Mouse (Mus musculus) monocyte, adult 5-6 weeks (primary cell): ENCODE data around the gene B230217C12Rik. TPM values are rescaled to one million over a fixed set of nuclear protein-coding genes. Genes with fewer than 3 reads are reported as not detected.
"Not testable (repeated sequence)": the region's sequence is repeated elsewhere in the genome, so short reads cannot be mapped to it uniquely, and the experiment has no call there.

ENCODE experiments used
- ATAC-seq: fragments of 153-309, 156-312 bp; replicated peaks from 2 replicates; pipeline ENCODE4 v1.8.0; 2017; ENCODE audit warnings: mild to moderate bottlenecking; ENCODE audit not compliant: low TSS enrichment, insufficient number of reproducible peaks, severe bottlenecking, poor library complexity, low FRiP score
- total RNA-seq: library from RNA; stranded (forward); fragments of 200-1000, 200-491, 200-594 nt; gene quantifications from 3 replicates; pipeline ENCODE4 v1.2.3, GENCODE M21; 2017

B230217C12Rik gene
- total RNA-seq, 1 experiment from 2014 or later: not detected

DNA sequence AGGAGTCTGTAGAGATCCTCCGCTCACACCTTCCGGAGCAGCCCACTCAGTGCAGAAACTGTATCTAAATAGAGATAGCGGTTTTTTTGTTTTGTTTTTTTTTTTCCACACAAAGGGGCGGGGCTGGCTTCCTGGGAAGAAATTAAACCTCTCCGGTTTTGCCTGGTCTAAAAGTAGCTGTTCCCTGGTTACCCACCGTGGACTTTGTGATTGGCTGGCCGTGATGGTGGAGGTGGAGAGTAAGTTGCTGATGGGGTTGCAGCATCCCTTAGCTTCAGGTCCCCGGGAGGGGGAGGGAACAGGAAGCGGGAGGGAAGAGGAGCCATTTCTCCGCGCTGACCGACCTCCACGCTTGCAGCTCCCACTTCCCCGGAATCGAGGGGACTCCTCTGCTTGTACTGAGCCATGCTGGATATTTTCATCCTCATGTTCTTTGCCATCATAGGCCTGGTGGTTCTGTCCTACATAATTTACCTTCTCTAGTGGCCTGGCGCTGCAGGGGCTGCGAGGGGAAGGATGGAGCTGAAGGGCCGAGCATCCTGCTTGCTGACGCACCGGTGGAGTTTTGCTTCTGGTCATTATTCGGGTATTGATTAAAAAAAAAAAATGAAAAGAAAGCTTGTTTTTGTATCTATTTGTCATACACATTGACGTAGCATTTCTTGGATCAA, 546 bp downstream of the B230217C12Rik start:
- ATAC-seq: peak; percentile 64

DNA sequence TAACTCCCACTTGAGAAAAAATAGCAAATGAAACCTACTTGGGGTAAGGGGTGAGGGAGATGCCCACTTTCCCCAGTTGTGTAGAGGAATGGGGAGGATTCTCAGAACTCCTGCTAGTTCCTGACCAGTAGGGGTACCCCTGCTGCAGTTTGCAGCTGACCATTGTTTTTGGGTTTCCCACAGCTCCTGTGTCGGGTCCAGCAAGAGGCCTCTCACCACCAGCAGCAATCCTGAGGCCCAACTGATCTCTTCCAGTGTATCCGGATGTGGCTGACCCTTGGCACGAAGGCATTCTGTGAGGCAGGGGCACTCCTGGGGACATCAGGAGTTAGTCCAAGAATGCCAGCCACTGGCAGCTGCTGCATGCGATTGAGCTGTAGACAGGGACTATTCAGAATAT, 1.4 kb downstream of the B230217C12Rik start:
- no peak for ATAC-seq

DNA sequence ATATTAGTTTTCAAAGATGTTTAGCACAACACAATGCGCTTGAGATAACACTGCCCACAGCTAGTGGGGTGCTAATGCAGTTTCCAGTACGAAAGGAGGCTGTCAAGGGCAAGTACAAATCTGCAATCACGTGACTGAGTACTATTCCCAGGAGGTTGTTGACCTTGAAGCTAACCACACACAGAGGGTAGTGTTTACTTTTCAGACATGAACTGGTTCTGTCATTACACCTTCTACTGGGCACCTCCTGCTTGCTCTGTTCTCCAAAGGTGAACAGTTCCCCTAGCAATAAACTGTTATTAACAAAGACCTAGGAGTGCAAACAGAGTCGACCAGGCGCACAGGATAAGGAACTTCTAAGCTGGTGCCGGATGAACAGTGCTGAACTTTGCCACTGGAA, 9.8 kb downstream of the B230217C12Rik start:
- no peak for ATAC-seq

DNA sequence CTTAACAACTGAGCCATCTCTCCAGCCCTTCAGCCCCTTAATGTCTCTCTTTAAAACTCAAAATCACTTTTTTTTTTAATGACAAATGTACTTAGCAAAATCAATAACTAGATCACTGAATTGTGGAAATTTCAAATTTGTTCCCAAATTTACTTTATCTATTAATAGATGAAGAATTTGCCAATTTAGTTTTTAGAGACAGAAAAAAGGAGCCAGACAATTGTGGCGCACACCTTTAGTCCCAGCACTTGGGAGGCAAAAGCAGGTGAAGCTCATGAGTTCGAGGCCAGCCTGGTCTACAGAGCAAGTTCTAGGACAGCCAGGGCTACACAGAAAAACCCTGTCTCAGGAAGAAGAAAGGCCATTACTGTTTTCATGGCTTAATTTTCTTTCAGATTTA, 11.0 kb downstream of the B230217C12Rik start:
- ATAC-seq: no peak

DNA sequence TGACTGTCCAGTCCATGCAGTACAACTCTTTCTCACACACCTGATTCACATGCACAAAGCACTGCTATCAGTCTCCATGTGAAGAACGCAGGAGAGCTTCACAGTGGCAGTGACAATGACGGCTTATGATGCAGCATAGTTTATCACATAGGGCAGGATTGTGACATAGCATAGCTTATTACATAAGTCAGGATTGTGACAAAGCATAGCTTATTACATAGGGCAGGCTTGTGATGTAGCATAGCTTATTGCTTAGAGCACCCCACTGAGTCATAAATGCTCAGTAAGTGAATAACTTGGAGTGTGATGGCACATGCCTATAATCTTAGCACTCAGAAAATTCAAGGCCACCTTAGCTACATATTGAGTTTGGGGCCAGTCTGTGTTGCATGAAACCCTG, 14.9 kb downstream of the B230217C12Rik start:
- ATAC-seq: no peak

DNA sequence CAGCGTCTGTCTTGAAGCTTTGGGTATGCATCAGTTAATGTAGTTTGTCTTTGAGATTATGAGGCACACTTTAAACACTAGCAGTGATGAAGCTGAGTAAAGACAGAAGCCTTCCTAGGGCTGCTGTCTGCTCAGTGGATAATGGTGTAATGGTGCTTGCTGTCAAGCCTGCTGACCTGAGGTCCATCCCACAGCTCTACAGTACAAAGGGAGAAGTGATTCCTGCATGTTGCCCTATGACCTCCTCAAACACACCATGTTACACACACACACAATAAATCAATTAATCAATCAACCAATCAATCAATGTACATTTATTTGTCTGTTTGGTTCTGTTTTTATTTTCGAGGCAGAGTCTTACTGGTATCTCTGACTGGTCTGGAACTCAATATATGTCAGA, 21.6 kb downstream of the B230217C12Rik start:
- ATAC-seq: no peak

DNA sequence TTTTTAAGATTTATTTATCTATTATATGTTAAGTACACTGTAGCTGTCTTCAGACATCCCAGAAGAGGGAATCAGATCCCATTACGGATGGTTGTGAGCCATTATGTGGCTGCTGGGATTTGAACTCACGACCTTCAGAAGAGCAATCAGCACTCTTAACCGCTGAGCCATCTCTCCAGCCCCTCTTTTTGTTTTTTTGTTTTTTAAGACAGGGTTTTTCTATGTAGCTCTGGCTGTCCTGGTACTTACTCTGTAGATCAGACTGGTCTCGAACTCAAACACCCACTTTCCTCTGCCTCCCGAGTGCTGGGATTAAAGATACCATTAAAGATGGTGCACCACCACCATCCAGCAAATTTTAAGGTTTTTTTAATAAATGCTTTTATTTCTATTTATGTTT, 24.8 kb downstream of the B230217C12Rik start:
- ATAC-seq: no peak

DNA sequence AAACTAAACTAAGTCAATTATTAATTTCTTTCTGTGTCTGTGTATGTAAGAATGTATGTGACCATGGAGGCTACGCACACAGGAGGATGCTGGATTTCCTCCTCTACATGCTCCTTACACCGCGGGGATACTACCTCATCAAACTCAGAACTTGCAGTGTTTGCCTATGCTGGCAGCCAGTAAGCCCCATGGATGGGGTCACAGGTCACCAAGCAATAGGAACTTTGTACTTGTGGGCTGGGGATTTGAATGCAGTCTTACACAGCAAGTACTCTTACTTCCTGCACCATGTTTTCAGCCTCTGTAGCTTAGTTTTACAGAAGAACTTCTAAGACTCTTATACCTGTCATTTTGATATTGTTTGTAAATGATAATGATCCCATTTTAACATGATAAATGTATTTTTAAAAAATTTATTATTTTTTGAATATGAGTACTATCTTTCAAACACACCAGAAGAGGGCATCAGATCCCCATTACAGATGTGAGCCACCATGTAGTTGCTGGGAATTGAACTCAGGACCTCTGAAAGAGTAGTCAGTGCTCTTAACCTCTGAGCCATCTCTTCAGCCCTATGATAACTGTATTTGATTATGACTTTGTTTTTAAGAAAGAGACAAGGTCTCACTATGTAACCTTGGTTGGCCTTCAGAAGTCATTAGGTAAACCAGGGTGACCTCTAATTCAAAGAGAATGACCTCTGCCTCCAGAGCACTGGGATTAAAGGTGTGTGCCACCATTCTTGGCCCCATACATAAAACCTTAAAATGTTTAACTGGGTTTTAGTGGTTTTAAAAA, 25.7 kb downstream of the B230217C12Rik start:
- no peak for ATAC-seq

DNA sequence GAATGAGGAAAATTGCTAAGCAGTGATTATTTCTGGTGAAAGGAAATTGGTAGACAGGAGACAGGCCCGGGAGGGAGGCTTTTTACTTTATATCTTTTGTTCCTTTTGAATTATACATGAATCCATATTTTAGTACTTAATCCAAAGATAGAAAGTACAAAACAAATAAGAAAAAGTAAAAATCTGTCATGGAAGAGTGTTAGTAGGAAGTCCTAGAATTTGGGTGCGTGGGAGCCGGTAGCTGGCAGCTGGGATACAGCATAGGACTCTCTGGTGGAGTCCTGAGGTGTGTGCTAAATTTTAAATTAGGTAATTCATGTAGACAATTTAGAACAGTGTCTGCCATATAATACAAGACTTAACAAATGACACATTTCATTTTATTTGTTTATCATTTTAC, 27.0 kb downstream of the B230217C12Rik start:
- ATAC-seq: no peak

DNA sequence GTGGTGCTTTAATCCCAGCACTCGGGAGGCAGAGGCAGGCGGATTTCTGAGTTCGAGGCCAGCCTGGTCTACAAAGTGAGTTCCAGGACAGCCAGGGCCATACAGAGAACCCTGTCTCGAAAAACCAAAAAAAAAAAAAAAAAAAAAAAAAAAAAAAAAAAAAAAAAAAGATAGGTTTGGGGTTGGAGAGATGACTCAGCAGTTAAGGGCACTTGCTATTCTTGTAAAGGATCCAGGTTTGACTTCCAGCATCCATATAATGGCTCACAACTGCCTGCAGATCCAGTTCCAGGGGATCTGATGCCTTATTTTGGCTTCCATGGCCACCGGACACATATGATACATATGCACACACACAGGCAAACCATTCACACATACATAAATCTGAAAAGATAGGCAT, 31.8 kb downstream of the B230217C12Rik start:
- ATAC-seq: not testable (repeated sequence)

DNA sequence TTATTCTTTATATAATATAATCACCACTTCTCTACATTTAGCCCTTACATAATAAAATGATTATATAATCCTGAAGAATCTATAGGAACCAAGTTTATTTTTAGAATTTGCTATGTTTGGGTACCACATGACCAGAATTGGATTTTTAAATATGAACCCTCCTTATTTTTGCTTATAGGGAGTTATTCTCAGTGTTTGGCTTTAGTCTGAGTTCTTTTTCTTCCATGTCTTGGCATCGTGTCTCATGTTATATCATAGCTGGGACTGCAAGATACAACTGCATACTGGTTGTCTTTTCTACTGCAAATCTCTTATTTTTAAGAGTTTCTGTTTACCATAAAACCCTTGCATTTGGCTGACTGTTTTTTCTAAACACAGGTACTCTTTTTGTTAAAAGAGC, 33.8 kb downstream of the B230217C12Rik start:
- ATAC-seq: no peak

DNA sequence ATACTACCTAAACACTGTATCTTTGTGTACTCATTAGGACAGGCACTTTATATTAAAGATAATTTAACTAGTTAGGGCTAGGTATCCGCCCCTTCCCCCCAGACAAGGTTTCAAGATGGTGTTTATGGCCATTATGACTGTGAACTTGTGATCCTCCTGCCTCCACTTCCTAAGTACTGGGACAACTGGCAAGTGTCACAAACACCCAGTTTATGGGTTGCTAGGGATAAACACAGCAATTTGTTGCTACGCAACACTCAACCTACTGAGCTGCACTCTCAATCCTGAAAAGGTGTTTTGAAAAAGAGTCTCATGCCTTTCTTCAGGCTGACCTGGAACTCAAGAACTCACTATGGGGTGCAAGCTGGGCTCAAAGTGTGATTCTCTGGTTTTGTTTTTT, 36.8 kb downstream of the B230217C12Rik start:
- ATAC-seq: no peak

DNA sequence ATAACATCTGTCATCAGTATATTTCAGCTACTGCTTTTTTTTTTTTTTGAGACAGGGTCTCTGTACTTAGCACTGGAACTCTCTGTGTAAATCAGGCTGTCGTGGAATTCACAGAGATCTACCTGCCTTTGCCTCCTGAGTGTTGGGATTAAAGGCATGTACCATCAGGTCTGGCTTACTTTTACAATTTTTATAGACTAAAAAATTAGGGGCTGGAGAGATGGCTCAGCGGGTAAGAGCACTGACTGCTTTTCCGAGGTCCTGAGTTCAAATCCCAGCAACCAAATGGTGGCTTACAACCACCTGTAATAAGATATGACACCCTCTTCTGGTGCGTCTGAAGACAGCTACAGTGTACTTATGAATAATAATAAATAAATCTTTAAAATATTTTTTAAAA, 39.8 kb downstream of the B230217C12Rik start:
- ATAC-seq: no peak

DNA sequence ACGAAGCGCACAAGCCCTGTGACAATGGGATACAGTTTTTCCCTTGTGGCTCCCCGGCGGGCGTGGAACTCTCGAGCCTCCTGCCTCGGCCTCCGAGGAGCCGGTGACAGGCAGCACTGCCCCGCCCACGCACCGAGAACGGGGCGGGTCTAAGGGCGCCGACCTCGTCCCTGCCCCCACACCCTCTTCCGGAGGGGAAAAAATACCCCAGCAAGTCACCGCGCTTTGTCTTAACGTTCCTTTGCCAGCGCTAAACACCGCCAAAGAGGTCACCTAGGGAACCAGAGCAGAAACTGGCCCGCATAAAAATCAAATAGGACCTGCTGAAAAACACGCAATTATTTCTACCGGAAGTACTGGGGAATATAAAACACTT, 43.0 kb downstream of the B230217C12Rik start:
- ATAC-seq: peak; percentile 70

DNA sequence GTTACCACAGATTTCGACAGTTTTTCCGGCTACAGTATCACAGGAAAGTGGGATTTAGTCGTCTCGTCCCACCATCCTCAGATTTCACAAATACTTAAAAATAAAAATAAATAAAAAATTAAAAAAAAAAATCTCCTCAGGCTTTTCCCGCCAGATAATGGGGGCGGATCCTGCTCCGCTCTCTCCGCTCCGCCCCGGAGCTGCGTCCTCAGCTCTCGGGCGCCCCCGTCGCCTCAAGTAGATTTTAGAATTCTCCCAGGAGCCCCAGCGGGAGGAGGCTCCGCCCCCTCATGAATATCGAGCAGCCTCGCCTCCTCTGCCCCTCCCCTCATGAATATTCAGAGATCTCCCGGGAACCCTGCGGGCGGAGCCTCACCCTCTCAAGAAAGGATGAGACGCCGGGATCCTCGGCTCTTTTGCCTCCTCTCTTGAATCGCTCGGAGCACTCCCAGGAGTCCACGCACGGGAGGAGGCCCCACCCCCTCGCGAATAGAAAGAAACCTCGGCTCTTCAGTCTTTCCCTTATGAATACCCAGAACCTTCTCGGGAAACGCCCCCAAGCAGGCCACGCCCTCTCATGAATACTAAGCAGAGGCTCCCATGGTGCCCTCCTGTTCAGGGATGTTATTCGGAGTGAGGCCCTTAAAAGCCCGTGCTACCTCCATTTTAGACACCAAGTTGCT, 43.5 kb downstream of the B230217C12Rik start, which contains the start of gene Fbxo47:
Fbxo47 (minus strand) TSS at position 237 of the 683 bp plus-strand sequence.
- peak; percentile 95 for ATAC-seq

DNA sequence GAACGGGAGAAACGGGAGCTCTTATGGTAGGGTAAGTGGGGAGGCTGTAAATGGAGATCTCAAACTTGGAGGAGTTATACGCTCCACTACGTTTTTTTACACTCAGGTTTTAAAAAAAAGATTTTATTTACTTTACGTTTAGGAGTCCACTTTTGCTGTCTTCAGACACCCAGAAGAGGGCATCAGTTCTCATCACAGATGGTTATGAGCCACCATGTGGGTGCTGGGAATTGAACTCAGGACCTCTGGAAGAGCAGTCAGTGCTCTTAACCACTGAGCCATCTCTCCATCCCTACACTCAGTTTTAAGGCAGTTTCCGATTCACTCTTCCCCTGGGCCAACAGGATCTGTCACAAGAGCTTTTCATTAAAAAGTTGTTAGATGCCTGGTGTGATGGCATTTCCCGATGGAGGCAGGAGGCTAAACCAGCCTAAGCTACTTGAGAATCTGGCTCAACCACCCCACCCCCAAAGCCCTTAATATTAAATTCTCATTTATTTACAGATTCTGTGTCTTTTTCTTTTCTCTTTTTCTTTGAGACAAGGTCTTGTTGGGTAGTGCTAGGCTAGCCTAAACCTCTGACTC, 44.1 kb downstream of the B230217C12Rik start:
- ATAC-seq: no peak

DNA sequence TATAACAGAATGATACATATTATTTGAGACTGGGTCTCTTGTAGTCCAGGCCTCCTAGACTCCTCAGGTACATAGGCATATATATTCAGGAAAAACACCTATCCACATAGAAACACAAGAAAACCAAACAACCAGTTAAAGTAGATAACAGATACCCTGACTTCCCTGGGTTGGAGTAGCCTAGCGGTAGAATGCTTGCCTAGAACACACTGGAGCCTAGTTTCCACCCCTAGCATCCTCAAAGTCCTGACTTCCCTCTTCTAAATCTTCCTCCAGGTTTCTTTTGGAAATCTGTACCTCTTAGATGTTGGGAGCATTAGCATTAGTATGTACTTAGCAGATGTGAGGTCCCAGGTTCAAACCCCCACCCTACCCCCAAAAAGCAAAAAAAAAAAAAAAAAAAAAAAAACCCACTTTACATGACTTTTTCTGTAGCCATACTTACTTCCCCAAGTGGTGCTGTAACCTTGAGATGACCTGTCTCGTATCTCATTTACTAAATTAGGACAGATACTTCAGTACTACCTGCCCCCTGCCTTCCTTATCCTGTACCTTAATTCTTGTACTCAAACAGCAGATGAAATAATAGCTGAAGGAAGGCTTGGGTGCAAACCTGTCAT, 44.8 kb downstream of the B230217C12Rik start:
- no peak for ATAC-seq

DNA sequence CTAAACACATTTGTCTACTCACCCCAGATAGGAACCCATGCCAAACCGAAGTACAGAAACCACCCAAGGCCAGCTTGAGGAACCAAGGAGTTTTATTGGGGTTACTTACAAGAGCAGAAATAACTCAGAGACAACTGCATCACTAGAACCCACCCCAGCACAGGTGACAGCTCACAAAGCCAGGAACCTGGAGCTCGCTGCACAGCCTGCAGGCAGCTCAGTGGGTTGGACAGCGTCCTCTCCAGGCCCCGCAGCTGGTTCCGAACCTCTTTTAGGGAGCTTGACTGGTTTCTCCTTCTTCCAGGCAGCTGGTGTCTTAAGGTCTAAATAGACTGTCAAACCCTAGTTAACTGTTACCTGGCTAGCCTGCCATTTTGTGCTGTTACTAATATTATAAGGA, 51.2 kb downstream of the B230217C12Rik start:
- ATAC-seq: no peak
